Comparison of ENCODE assay signal across 26 mouse cellular contexts in genomic region chr1:113384888-113385430, GRCm38 (mm10).
DNase-seq lines count a peak whose midpoint lies in the region; ATAC-seq lines count a peak whose summit lies in the region.
"Had no signal": no experiment of that assay in that cellular context is flagged by ENCODE, and none has a peak within 500 bp of the region (broad histone marks: within the 10 kb centered on the region; RNA-seq: fewer than 3 reads in every experiment).

No protein-coding gene starts in this region.

- H3K4me3 ChIP-seq in neural tube, embryonic 12.5 days = no peak overlapping the region
- H3K4me3 ChIP-seq in hindbrain, embryonic 16.5 days (ENCODE audit: low read length) = no peak overlapping the region
- no peak overlapping the region for H3K4me3 ChIP-seq in neural tube, embryonic 14.5 days (ENCODE audit: low read depth, low read length)
- H3K4me3 ChIP-seq: embryonic facial prominence, embryonic 10.5 days; forebrain, embryonic 15.5 days; heart, embryonic 15.5 days; limb, embryonic 15.5 days; lung, embryonic 15.5 days; megakaryocyte, embryonic 14.5 days; myocyte had no signal

- no peaks in the 10 kb centered on the region for H3K4me1 ChIP-seq in neural tube, embryonic 12.5 days
- H3K4me1 ChIP-seq in hindbrain, embryonic 16.5 days (ENCODE audit: control insufficient read depth, insufficient read depth, low read depth, low read length) = no peaks in the 10 kb centered on the region
- no peaks in the 10 kb centered on the region for H3K4me1 ChIP-seq in neural tube, embryonic 14.5 days (ENCODE audit: control insufficient read depth, insufficient read depth, low read length)
- H3K4me1 ChIP-seq: embryonic facial prominence, embryonic 10.5 days; forebrain, embryonic 15.5 days; heart, embryonic 15.5 days; limb, embryonic 15.5 days; lung, embryonic 15.5 days; megakaryocyte, embryonic 14.5 days had no signal

- peak; percentile 66; the same call in 1 of the 2 replicates for ATAC-seq in neural tube, embryonic 12.5 days (ENCODE audit: low FRiP score, low read depth)
- ATAC-seq in hindbrain, embryonic 16.5 days = peak; percentile 52; the same call in 1 of the 2 replicates
- peak; percentile 69; the same call in 1 of the 2 replicates for ATAC-seq in neural tube, embryonic 14.5 days (ENCODE audit: low read depth)
- ATAC-seq: activated CD4-positive, CD25-positive, alpha-beta regulatory T cell, adult 4 months; forebrain, embryonic 15.5 days; intestine, postnatal 0 days had no signal

- intact Hi-C loops in heart, postnatal 25 days (cut with DNase I) = no loop called here

- WGBS in neural tube, embryonic 12.5 days = 32% methylated on average over 6 of the region's 6 CpGs
- 28% methylated on average over 6 of the region's 6 CpGs for WGBS in hindbrain, embryonic 16.5 days
- 30% methylated on average over 6 of the region's 6 CpGs for WGBS in neural tube, embryonic 14.5 days

- no peaks in the 10 kb centered on the region for H3K36me3 ChIP-seq in neural tube, embryonic 12.5 days
- no peaks in the 10 kb centered on the region for H3K36me3 ChIP-seq in hindbrain, embryonic 16.5 days (ENCODE audit: control insufficient read depth, insufficient read depth, low read length)
- no peaks in the 10 kb centered on the region for H3K36me3 ChIP-seq in neural tube, embryonic 14.5 days (ENCODE audit: control insufficient read depth, insufficient read depth, low read length)
- H3K36me3 ChIP-seq: embryonic facial prominence, embryonic 10.5 days; forebrain, embryonic 15.5 days; heart, embryonic 15.5 days; limb, embryonic 15.5 days; lung, embryonic 15.5 days had no signal

- H3K9me3 ChIP-seq in neural tube, embryonic 12.5 days = no peaks in the 10 kb centered on the region
- no peaks in the 10 kb centered on the region for H3K9me3 ChIP-seq in hindbrain, embryonic 16.5 days (ENCODE audit: control insufficient read depth, low read length)
- no peaks in the 10 kb centered on the region for H3K9me3 ChIP-seq in neural tube, embryonic 14.5 days (ENCODE audit: control insufficient read depth, low read length)
- H3K9me3 ChIP-seq: embryonic facial prominence, embryonic 10.5 days; forebrain, embryonic 15.5 days; heart, embryonic 15.5 days; limb, embryonic 15.5 days; lung, embryonic 15.5 days; megakaryocyte, embryonic 14.5 days had no signal

- DNase-seq in embryo, embryonic 10 days (ENCODE audit: low spot score) = peak; percentile 3
- DNase-seq in embryo, embryonic 9.5 days (ENCODE audit: extremely low spot score) = no peak
- DNase-seq in neural tube, embryonic 10.5 days (ENCODE audit: extremely low spot score, low spot score) = no peak
- no peak for DNase-seq in heart, postnatal 4 days
- no peak for DNase-seq in heart, postnatal 25 days (ENCODE audit: low spot score)
- DNase-seq: adrenal gland, adult 8-10 months; cerebellum, adult 18-20 months; cerebellum, postnatal 25 days; gastrocnemius, postnatal 36 days; left cerebral cortex, postnatal 4 days; lung, postnatal 36 days; thymus, postnatal 14 days had no signal

- no peak overlapping the region for H3K27ac ChIP-seq in neural tube, embryonic 12.5 days
- no peak overlapping the region for H3K27ac ChIP-seq in hindbrain, embryonic 16.5 days (ENCODE audit: low read depth, low read length)
- H3K27ac ChIP-seq in neural tube, embryonic 14.5 days (ENCODE audit: low read depth, low read length) = no peak overlapping the region
- H3K27ac ChIP-seq: embryonic facial prominence, embryonic 10.5 days; forebrain, embryonic 15.5 days; heart, embryonic 15.5 days; kidney, postnatal 0 days; limb, embryonic 15.5 days; liver, embryonic 14.5 days; lung, embryonic 15.5 days had no signal

- no peaks in the 10 kb centered on the region for H3K27me3 ChIP-seq in neural tube, embryonic 12.5 days (replicated peaks)
- no peaks in the 10 kb centered on the region for H3K27me3 ChIP-seq in hindbrain, embryonic 16.5 days (replicated peaks; ENCODE audit: control insufficient read depth, insufficient read depth, low read length)
- no peaks in the 10 kb centered on the region for H3K27me3 ChIP-seq in neural tube, embryonic 14.5 days (ENCODE audit: control insufficient read depth, insufficient read depth, low read length)
- H3K27me3 ChIP-seq: forebrain, embryonic 15.5 days; heart, embryonic 15.5 days; limb, embryonic 15.5 days; lung, embryonic 15.5 days; megakaryocyte, embryonic 14.5 days had no signal

- H3K4me2 ChIP-seq in neural tube, embryonic 12.5 days (replicated peaks) = no peak overlapping the region
- no peak overlapping the region for H3K4me2 ChIP-seq in hindbrain, embryonic 16.5 days (ENCODE audit: low read length)
- no peak overlapping the region for H3K4me2 ChIP-seq in neural tube, embryonic 14.5 days (ENCODE audit: low read depth, low read length)
- H3K4me2 ChIP-seq: forebrain, embryonic 15.5 days; heart, embryonic 15.5 days; limb, embryonic 15.5 days; lung, embryonic 15.5 days had no signal

- no peak overlapping the region for H3K9ac ChIP-seq in neural tube, embryonic 12.5 days
- H3K9ac ChIP-seq in hindbrain, embryonic 16.5 days (ENCODE audit: low read depth, low read length) = no peak overlapping the region
- H3K9ac ChIP-seq in neural tube, embryonic 14.5 days (replicated peaks; ENCODE audit: low read depth, low read length) = no peak overlapping the region
- H3K9ac ChIP-seq: forebrain, embryonic 15.5 days; heart, embryonic 15.5 days; limb, embryonic 15.5 days; liver, embryonic 14.5 days; lung, embryonic 15.5 days had no signal
